Comparison of ENCODE assay signal across 16 mouse cellular contexts in the genomic region with DNA sequence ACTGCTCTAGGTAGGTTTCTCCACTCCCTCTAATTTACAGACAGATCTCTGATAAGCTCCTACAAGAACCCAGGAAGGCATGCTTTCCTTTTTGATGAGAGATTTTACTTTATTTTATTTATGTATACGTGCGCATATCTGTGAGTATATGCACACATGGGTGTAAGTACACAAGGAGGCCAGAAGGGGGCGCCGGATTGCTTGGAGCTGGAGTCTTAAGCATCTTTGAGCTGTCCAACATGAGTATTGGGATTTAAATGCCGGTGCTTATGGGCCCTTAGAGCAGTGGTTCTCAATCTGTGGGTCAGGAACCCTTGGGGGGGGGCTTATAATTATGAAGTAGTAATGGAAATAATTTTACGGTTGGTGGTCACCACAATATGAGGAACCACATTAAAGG. TPM values are rescaled to one million over a fixed set of nuclear protein-coding genes. Genes with fewer than 3 reads are reported as not detected.
"Had no signal": no experiment of that assay in that cellular context is flagged by ENCODE, and none has a peak within 500 bp of the region (broad histone marks: within the 10 kb centered on the region; RNA-seq: fewer than 3 reads in every experiment).

No protein-coding gene starts in this region.

- H3K36me3 ChIP-seq: limb, embryonic 12.5 days; liver, embryonic 13.5 days; lung, embryonic 15.5 days; neural tube, embryonic 15.5 days had no signal

- H3K27ac ChIP-seq: limb, embryonic 12.5 days; liver, embryonic 13.5 days; lung, embryonic 15.5 days; macrophage; neural tube, embryonic 15.5 days had no signal

- H3K4me1 ChIP-seq: liver, embryonic 13.5 days; megakaryocyte, embryonic 14.5 days had no signal

- ATAC-seq: intestine, postnatal 0 days; midbrain, embryonic 16.5 days had no signal

- H3K4me2 ChIP-seq: limb, embryonic 12.5 days; liver, embryonic 13.5 days; lung, embryonic 15.5 days; midbrain, embryonic 11.5 days; neural tube, embryonic 15.5 days had no signal

- DNase-seq: kidney, adult 9 months; kidney, postnatal 10 days; kidney, postnatal 4 days; liver; liver, embryonic 13.5 days; lung, postnatal 14 days had no signal

- H3K27me3 ChIP-seq: limb, embryonic 12.5 days; liver, embryonic 13.5 days; lung, embryonic 15.5 days; megakaryocyte, embryonic 14.5 days; neural tube, embryonic 15.5 days had no signal

- H3K9me3 ChIP-seq: lung, embryonic 15.5 days; neural tube, embryonic 15.5 days had no signal

- H3K4me3 ChIP-seq: limb, embryonic 12.5 days; liver, embryonic 13.5 days; lung, embryonic 15.5 days; megakaryocyte, embryonic 14.5 days; neural tube, embryonic 15.5 days had no signal

- H3K9ac ChIP-seq: limb, embryonic 12.5 days; liver, embryonic 13.5 days; lung, embryonic 15.5 days; neural tube, embryonic 15.5 days had no signal

RNA-seq across cellular contexts. Expression of gene Piwil1, which starts 39.4 kb away (rescaled TPM):
- total RNA-seq: layer of hippocampus, adult 8-10 months had no signal
- polyA plus RNA-seq: intestine, postnatal 0 days; limb, embryonic 12.5 days; liver, embryonic 13.5 days; lung, embryonic 15.5 days; macrophage; neural tube, embryonic 11.5 days had no signal
